Mouse (Mus musculus) ovary, postnatal 14 days (tissue): ENCODE results near the gene Ndufv3.

Experiments
- DNase-seq: peaks from one replicate; pipeline ENCODE4 v3.0.0; 2022; ENCODE audit warnings: low spot score

Gene Ndufv3

GRCm38 (mm10) chr17:31519946-31520838 lies at the start of gene Ndufv3, which contains the start of gene Wdr4:
Gene Ndufv3 (plus strand): TSS chr17:31520115.
Gene Wdr4 (minus strand): TSS chr17:31519980.
- peak; percentile 96 for DNase-seq

- no peak for DNase-seq
Measured at GRCm38 (mm10) chr17:31470766-31471418, 49.0 kb upstream of the Ndufv3 start.

- DNase-seq = no peak
Measured at GRCm38 (mm10) chr17:31474388-31474787, 45.5 kb upstream of the Ndufv3 start.

GRCm38 (mm10) chr17:31478606-31479005 lies 41.3 kb upstream of the Ndufv3 start:
- no peak for DNase-seq

GRCm38 (mm10) chr17:31479108-31479844 lies 40.6 kb upstream of the Ndufv3 start:
- DNase-seq = no peak

GRCm38 (mm10) chr17:31486616-31487198 lies 33.2 kb upstream of the Ndufv3 start:
- no peak for DNase-seq

- no peak for DNase-seq
Measured at GRCm38 (mm10) chr17:31487433-31488060, 32.4 kb upstream of the Ndufv3 start.

- no peak for DNase-seq
Measured at GRCm38 (mm10) chr17:31491355-31491754, 28.6 kb upstream of the Ndufv3 start.

GRCm38 (mm10) chr17:31492416-31492815 lies 27.5 kb upstream of the Ndufv3 start:
- peak; percentile 74 for DNase-seq

- DNase-seq = no peak
Measured at GRCm38 (mm10) chr17:31494989-31495388, 24.9 kb upstream of the Ndufv3 start.

GRCm38 (mm10) chr17:31497726-31498125 lies 22.2 kb upstream of the Ndufv3 start:
- DNase-seq = no peak

GRCm38 (mm10) chr17:31499725-31500124 lies 20.2 kb upstream of the Ndufv3 start:
- no peak for DNase-seq

GRCm38 (mm10) chr17:31500416-31500815 lies 19.5 kb upstream of the Ndufv3 start:
- DNase-seq = no peak

- DNase-seq = no peak
Measured at GRCm38 (mm10) chr17:31500908-31501307, 19.0 kb upstream of the Ndufv3 start.

- DNase-seq = no peak
Measured at GRCm38 (mm10) chr17:31502261-31502927, 17.5 kb upstream of the Ndufv3 start.

GRCm38 (mm10) chr17:31503337-31503736 lies 16.6 kb upstream of the Ndufv3 start:
- no peak for DNase-seq

- DNase-seq = no peak
Measured at GRCm38 (mm10) chr17:31503936-31504335, 16.0 kb upstream of the Ndufv3 start.

GRCm38 (mm10) chr17:31505013-31505412 lies 14.9 kb upstream of the Ndufv3 start:
- no peak for DNase-seq

GRCm38 (mm10) chr17:31506282-31506681 lies 13.6 kb upstream of the Ndufv3 start:
- no peak for DNase-seq

GRCm38 (mm10) chr17:31510944-31511343 lies 9.0 kb upstream of the Ndufv3 start:
- no peak for DNase-seq
